Mouse (Mus musculus): ENCODE measurements around the gene Rad23a.

DNA sequence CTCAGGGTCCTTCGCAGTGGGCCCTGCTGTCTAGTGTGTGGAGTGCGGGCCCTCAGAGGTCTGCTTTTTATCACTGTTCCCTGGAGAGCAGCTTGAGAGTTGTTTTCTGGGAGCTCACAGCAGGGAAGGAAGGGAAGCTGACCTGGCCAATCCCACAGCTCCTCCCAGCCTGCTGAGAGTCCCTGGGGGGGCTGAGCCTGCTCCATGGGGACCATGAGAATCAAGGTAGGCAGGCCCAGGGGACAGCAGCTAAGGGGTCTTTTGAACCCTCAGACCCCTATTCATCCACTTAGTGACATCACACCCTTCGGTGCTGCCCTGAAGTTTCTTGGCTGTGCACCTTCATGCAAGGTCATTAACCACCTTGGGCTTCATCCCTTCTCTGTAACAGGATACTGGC, 17.7 kb downstream of the Rad23a start, which contains the start of gene Dand5:
- TF ChIP-seq CTCF (IDR thresholded peaks at IDR 0.05; ENCODE audit: low read depth, low read length) (no peak), POLR2A (IDR thresholded peaks at IDR 0.05; ENCODE audit: borderline replicate concordance, low read depth, low read length) (no peak)

Measured in bone marrow macrophage, adult 2 months (primary cell).